Mouse (Mus musculus) ES-E14 (cell line): ENCODE results near the gene Lck. TPM values are rescaled to one million over a fixed set of nuclear protein-coding genes. Genes with fewer than 3 reads are reported as not detected.

Experiments
- DNase-seq: peaks from one replicate; pipeline ENCODE4 v3.0.0-alpha.2; 2013; ENCODE audit warnings: low read depth, low spot score
- H3K27ac ChIP-seq: 2 replicates; pipeline ENCODE4 v1.5.1; 2012; ENCODE audit warnings: low read depth, mild to moderate bottlenecking, low read length, moderate library complexity, mixed read lengths; ENCODE audit not compliant: poor library complexity, insufficient read depth, severe bottlenecking
- H3K36me3 ChIP-seq: 2 replicates; pipeline ENCODE4 v1.6.1; 2012; ENCODE audit warnings: mild to moderate bottlenecking, low read length, moderate library complexity, mixed read lengths; ENCODE audit not compliant: control insufficient read depth, poor library complexity, insufficient read depth, severe bottlenecking
- H3K4me1 ChIP-seq, 2 experiments: fragments of 150-350 bp in 1 of 2; sonication (generic) in 1 of 2; 2 replicates each; pipeline ENCODE4 v1.6.1; 2012; ENCODE audit warnings: low read length in 2 of 2, mild to moderate bottlenecking in 1 of 2, mixed read lengths in 1 of 2; ENCODE audit not compliant: control insufficient read depth in 2 of 2, insufficient read depth in 2 of 2, poor library complexity in 1 of 2
- H3K4me3 ChIP-seq, 2 experiments: fragments of 150-350 bp in 1 of 2; sonication (generic) in 1 of 2; 2 replicates each; pipeline ENCODE4 v1.5.1; 2012; ENCODE audit warnings: low read length in 2 of 2, low read depth in 1 of 2, mild to moderate bottlenecking in 1 of 2, mixed read lengths in 1 of 2; ENCODE audit not compliant: insufficient read depth in 1 of 2, poor library complexity in 1 of 2, severe bottlenecking in 1 of 2
- H3K9ac ChIP-seq: 2 replicates; pipeline ENCODE4 v1.6.1; 2012; ENCODE audit warnings: low read depth, mild to moderate bottlenecking, low read length, mixed read lengths; ENCODE audit not compliant: poor library complexity, insufficient read depth, severe bottlenecking
- H3K9me3 ChIP-seq: fragments of 150-350 bp; sonication (generic); 2 replicates; pipeline ENCODE4 v1.6.1; 2012; ENCODE audit warnings: low read depth, mild to moderate bottlenecking, low read length; ENCODE audit not compliant: control insufficient read depth, insufficient read depth
- CHD2 ChIP-seq: IDR thresholded peaks from 2 replicates; pipeline ENCODE4 v1.6.1; 2014; ENCODE audit warnings: mild to moderate bottlenecking, low read depth, low read length, inconsistent platforms
- HCFC1 ChIP-seq: IDR thresholded peaks from 2 replicates; pipeline ENCODE4 v1.6.1; 2012; ENCODE audit warnings: low read length, inconsistent platforms, borderline replicate concordance; ENCODE audit not compliant: insufficient read depth
- MAFK ChIP-seq: IDR thresholded peaks from 2 replicates; pipeline ENCODE4 v1.6.1; 2014; ENCODE audit warnings: mild to moderate bottlenecking, low read depth, low read length, inconsistent platforms; ENCODE audit not compliant: insufficient read depth
- ZC3H11A ChIP-seq: IDR thresholded peaks from 2 replicates; pipeline ENCODE4 v1.6.1; 2012; ENCODE audit warnings: low read depth, mild to moderate bottlenecking, inconsistent platforms, low read length, borderline replicate concordance
- ZNF384 ChIP-seq: IDR thresholded peaks from 2 replicates; pipeline ENCODE4 v1.6.1; 2012; ENCODE audit warnings: low read depth, low read length, inconsistent platforms
- in situ Hi-C, 2 experiments: fragments of 600-800 bp; cut with MboI; formaldehyde crosslinking; loops; one replicate each; pipeline ENCODE4 v1.15.1; 2025; ENCODE audit warnings: low sequenced_read_pairs in 2 of 2, inconsistent platforms in 1 of 2; ENCODE audit not compliant: unreplicated experiment in 2 of 2
- total RNA-seq: library from RNA; depleted of rRNA; stranded (reverse); fragments of 300-350 nt; gene quantifications from 2 replicates; pipeline ENCODE4 v1.2.3, GENCODE M21; 2012

Lck gene
- total RNA-seq, 1 experiment, result 19.1 TPM

GRCm38 (mm10) chr4:129586943-129587342 lies 13.5 kb upstream of the Lck start:
- Histone ChIP-seq H3K36me3 (peaks cover 6% of the 10 kb centered on the region), H3K9me3 (no peaks in the 10 kb centered on the region), H3K27ac (no peak overlapping the region), H3K4me1 (peaks cover 0 to 10% of the 10 kb centered on the region in 2 experiments; a peak in 1 of 4 replicates), H3K4me3 (no peak overlapping the region), H3K9ac (no peak overlapping the region)
- no peak for DNase-seq
- no peak for TF ChIP-seq HCFC1
- no peak for TF ChIP-seq ZC3H11A
- in situ Hi-C loops, result no loop called here

- 0 out of 2 replicates have a peak overlapping the region, but pooled peaks have one; percentile 62 for H3K9ac ChIP-seq
- DNase-seq, result no peak
- no peaks in the 10 kb centered on the region for H3K36me3 ChIP-seq
- H3K9me3 ChIP-seq, result no peaks in the 10 kb centered on the region
- in situ Hi-C loops, result no loop called here
- H3K4me3 ChIP-seq, result no peak overlapping the region
- H3K4me1 ChIP-seq, result peaks cover 0 to 13% of the 10 kb centered on the region in 2 experiments; a peak in 1 of 4 replicates
- no peak overlapping the region for H3K27ac ChIP-seq
- no peak for TF ChIP-seq CHD2
- TF ChIP-seq ZNF384, result no peak
- TF ChIP-seq ZC3H11A, result no peak
- no peak for TF ChIP-seq MAFK
- no peak for TF ChIP-seq HCFC1
These were observed 12.3 kb upstream of the Lck start for GRCm38 (mm10) chr4:129585773-129586172.

- no peaks in the 10 kb centered on the region for H3K36me3 ChIP-seq
- peak; percentile 82 for DNase-seq
- in situ Hi-C loops, result no loop called here
- H3K4me1 ChIP-seq, result peaks cover 0 to 13% of the 10 kb centered on the region in 2 experiments; a peak in 1 of 4 replicates
- H3K27ac ChIP-seq, result peak overlapping the region; percentile 74
- TF ChIP-seq CHD2 (no peak), ZC3H11A (no peak), ZNF384 (no peak), MAFK (no peak), HCFC1 (no peak)
- H3K9ac ChIP-seq, result peak overlapping the region; percentile 81
- no peaks in the 10 kb centered on the region for H3K9me3 ChIP-seq
- peak overlapping the region; percentile 58 to 59; a peak in 3 of 4 replicates for H3K4me3 ChIP-seq
These were observed 11.6 kb upstream of the Lck start for GRCm38 (mm10) chr4:129584884-129585608.

- no peak for TF ChIP-seq ZNF384
- TF ChIP-seq HCFC1, result no peak
- TF ChIP-seq ZC3H11A, result no peak
- H3K36me3 ChIP-seq, result no peaks in the 10 kb centered on the region
- no peak overlapping the region; the same call in 1 of the 2 replicates for H3K9ac ChIP-seq
- no peaks in the 10 kb centered on the region for H3K9me3 ChIP-seq
- in situ Hi-C loops, result no loop called here
- no peak overlapping the region; the same call in 1 of the 2 replicates for H3K27ac ChIP-seq
- H3K4me3 ChIP-seq, result peak overlapping the region; percentile 58 to 59; a peak in 1 of 4 replicates
- H3K4me1 ChIP-seq, result peaks cover 0 to 13% of the 10 kb centered on the region in 2 experiments; a peak in 1 of 4 replicates
- no peak for DNase-seq
These were observed 10.9 kb upstream of the Lck start for GRCm38 (mm10) chr4:129584370-129584769.
